Mouse (Mus musculus) embryonic facial prominence, embryonic 10.5 days (tissue): ENCODE results near the gene Rheb. TPM values are rescaled to one million over a fixed set of nuclear protein-coding genes. Genes with fewer than 3 reads are reported as not detected.
"Not testable (repeated sequence)": the region's sequence is repeated elsewhere in the genome, so short reads cannot be mapped to it uniquely, and the experiment has no call there.

Source experiments
- DNase-seq: peaks from one replicate; pipeline ENCODE4 v3.0.0-alpha.2; 2017; ENCODE audit warnings: low spot score
- H3K27ac ChIP-seq: fragments of 300-500 bp; sonication (generic); replicated peaks from 2 replicates; pipeline ENCODE4 v1.5.1; 2016; ENCODE audit warnings: mild to moderate bottlenecking
- H3K27me3 ChIP-seq: fragments of 300-500 bp; sonication (generic); replicated peaks from 2 replicates; pipeline ENCODE4 v1.6.1; 2016; ENCODE audit warnings: low read depth, mild to moderate bottlenecking; ENCODE audit not compliant: poor library complexity, severe bottlenecking
- H3K36me3 ChIP-seq: fragments of 300-500 bp; sonication (generic); replicated peaks from 2 replicates; pipeline ENCODE4 v1.6.1; 2016; ENCODE audit warnings: mild to moderate bottlenecking, moderate library complexity
- H3K4me1 ChIP-seq: fragments of 300-500 bp; sonication (generic); 2 replicates; pipeline ENCODE4 v1.6.1; 2016
- H3K4me3 ChIP-seq: fragments of 300-500 bp; sonication (generic); 2 replicates; pipeline ENCODE4 v1.5.1; 2016; ENCODE audit warnings: mild to moderate bottlenecking, moderate library complexity
- H3K9me3 ChIP-seq: fragments of 300-500 bp; sonication (generic); 2 replicates; pipeline ENCODE4 v1.6.1; 2016; ENCODE audit warnings: mild to moderate bottlenecking
- WGBS: fragments of 180-500 bp; shearing (Covaris S2); methylation state at CpG from one replicate; pipeline ENCODE4 v1.1.7; 2016; 5-methylcytosine and 5-hydroxymethylcytosine counted together
- polyA plus RNA-seq: library from polyadenylated mRNA; unstranded; fragments of >200 nt; fragmentation: Nextera tagmentation; extraction: Ambion mirVana; gene quantifications from 2 replicates; pipeline ENCODE4 v1.2.1, GENCODE M21; 2016

Gene Rheb
- polyA plus RNA-seq, 1 experiment from 2014 or later: 178 TPM

DNA sequence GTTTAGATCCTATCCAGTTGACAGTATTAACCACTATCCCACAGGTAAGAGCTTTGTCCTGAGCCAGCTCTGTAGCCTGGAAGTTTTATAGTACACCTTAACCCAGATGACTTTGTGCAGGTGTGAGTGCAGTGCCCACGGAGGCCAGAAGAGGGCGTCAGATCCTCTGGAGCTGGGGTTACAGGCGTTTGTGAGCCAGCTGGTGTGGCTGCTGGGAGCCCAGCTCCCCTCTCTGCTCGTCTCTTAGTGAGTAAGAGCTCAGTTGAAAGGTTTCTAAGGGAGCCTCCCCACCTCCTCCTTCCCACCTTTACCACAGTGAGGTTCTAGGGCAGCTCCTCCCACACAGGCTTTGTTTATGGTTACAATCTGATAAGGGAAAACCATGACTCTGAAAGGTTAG, 65.7 kb downstream of the Rheb start:
- no peak for DNase-seq
- H3K36me3 ChIP-seq: no peaks in the 10 kb centered on the region
- peaks cover 13% of the 10 kb centered on the region for H3K4me1 ChIP-seq
- no peak overlapping the region for H3K4me3 ChIP-seq
- peaks cover 4% of the 10 kb centered on the region; the same call in 1 of the 2 replicates for H3K9me3 ChIP-seq
- no peak overlapping the region for H3K27ac ChIP-seq
- peaks cover 29% of the 10 kb centered on the region for H3K27me3 ChIP-seq
- 72% methylated on average over 4 of the region's 4 CpGs for WGBS

DNA sequence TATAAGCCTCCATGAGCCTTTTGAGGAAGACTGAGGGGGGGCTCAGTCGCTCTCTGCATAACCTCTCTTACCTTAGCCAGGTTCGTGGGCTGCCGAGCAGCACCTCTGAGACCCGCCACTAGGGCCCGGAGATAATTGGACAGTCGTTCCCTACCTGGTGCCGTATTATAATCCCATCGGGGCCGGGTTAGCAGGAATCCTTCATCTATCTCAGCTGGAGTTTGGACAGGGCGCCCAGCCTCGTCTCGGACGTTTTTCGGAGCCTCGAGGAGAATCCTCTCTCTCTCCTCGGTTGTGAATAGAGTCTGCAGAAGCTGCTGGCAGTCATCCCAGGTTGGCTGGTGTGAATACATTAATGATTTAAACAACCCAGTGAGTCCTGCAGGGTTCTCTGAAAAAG, 67.9 kb downstream of the Rheb start:
- H3K4me1 ChIP-seq, H3K36me3 ChIP-seq, H3K4me3 ChIP-seq, H3K27ac ChIP-seq, H3K9me3 ChIP-seq, DNase-seq: not testable (repeated sequence)
- 95% methylated on average over 16 of the region's 16 CpGs for whole genome bisulfite sequencing
- H3K27me3 ChIP-seq: peaks cover 23% of the 10 kb centered on the region

GRCm38 (mm10) chr5:24757816-24758215, 84.6 kb downstream of the Rheb start, which contains the start of gene Crygn:
Gene Crygn (minus strand): TSS chr5:24758008.
- no peak within 1 kb of the TSS for H3K27ac ChIP-seq
- no peaks in the 10 kb centered on the region for H3K36me3 ChIP-seq
- H3K4me3 ChIP-seq: no peak within 1 kb of the TSS
- 30% methylated on average over 18 of the region's 18 CpGs for WGBS
- peaks cover 48% of the 10 kb centered on the region for H3K4me1 ChIP-seq
- no peak for DNase-seq
- H3K9me3 ChIP-seq: no peaks in the 10 kb centered on the region
- H3K27me3 ChIP-seq: peaks cover 16% of the 10 kb centered on the region; the same call in 1 of the 2 replicates

GRCm38 (mm10) chr5:24756931-24757330, 85.5 kb downstream of the Rheb start:
- Histone ChIP-seq H3K4me3 (no peak overlapping the region), H3K27me3 (peaks cover 16% of the 10 kb centered on the region; the same call in 1 of the 2 replicates), H3K27ac (no peak overlapping the region), H3K9me3 (no peaks in the 10 kb centered on the region), H3K36me3 (no peaks in the 10 kb centered on the region), H3K4me1 (peaks cover 57% of the 10 kb centered on the region)
- DNase-seq: no peak
- WGBS: 60% methylated on average over 3 of the region's 3 CpGs

Other genes with a start within 250 kb of the Rheb start
- gene Smarcd3, start 218.2 kb downstream of the Rheb start, polyA plus RNA-seq: 22.2 and 24.8 TPM in 2 replicates
- 27.7 and 29.5 TPM in 2 replicates for gene Nub1, start 157.1 kb downstream of the Rheb start, polyA plus RNA-seq
- gene Wdr86, start 111.9 kb downstream of the Rheb start, polyA plus RNA-seq: 51.1 and 58.6 TPM in 2 replicates
- 0.40 and 1.8 TPM in 2 replicates for gene Crygn, start 84.6 kb downstream of the Rheb start, polyA plus RNA-seq